Mouse (Mus musculus) large intestine, adult 2 months (tissue): ENCODE data around the gene Hmga2. TPM values are rescaled to one million over a fixed set of nuclear protein-coding genes. Genes with fewer than 3 reads are reported as not detected.

Experiments
- DNase-seq: peaks from one replicate; pipeline ENCODE4 v3.0.0-alpha.2; 2012; ENCODE audit warnings: low read depth, low spot score
- WGBS: fragments of 180-500 bp; shearing (Covaris S2); methylation state at CpG from one replicate; pipeline ENCODE4 v1.1.7; 2018; 5-methylcytosine and 5-hydroxymethylcytosine counted together
- polyA plus RNA-seq: library from polyadenylated mRNA; depleted of rRNA; stranded (reverse); fragments of >200 nt; gene quantifications from 2 replicates; pipeline ENCODE4 v1.2.3, GENCODE M21; 2012

Hmga2 gene
- polyA plus RNA-seq, 1 experiment = 1.1 TPM

DNA sequence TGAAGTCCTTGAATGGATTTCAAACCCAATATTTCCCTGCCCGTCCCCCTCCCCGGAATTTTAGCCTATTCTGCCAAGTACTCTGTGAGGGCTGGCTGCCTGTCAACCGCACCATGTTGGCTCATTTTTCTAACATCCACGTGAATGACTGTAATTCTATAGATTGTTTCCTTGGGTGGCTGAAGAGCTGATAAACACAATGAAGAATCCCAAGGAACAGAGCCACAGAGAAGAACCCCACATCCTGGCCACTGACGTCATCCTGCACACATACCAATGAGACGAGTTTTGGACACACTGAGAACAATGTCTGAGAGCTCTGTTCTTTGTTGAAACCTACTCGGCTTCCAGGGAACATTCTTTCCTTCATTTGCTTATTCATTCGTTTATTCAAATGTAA, 74.5 kb downstream of the Hmga2 start:
- WGBS = 61% methylated on average over 8 of the region's 8 CpGs
- no peak for DNase-seq

DNA sequence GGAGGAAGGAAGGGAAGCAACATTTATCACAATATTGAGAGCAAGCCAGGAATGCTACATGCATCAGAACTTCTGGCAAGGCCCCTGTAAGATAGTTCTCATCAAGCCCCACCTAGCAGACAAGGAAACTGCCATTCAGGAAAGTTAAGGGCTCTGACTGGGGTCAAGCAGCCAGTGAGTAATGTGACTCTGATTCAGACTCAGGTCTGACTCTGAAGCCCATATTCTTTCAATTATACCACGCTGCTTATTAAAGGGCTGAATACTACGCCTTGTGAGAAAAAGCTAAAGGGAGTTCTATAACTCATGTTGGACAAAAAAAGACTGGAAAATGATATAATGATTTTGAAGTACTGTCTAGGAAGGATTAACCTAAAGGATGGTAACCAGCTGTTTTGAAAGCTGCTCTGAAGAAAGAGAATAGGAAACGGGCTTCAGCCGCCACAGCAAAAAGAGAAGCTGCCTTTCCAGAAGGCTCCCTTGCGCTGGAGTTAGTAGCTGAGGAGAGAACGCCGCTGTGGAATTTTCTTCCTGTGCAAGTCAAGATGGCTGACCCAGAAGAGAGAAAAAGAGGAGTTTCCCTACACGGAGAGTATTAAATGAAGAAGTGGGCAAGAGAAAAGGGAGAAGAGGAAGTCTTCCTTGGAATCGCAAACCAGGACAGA, 76.3 kb downstream of the Hmga2 start:
- no peak for DNase-seq
- 49% methylated on average over 9 of the region's 9 CpGs for WGBS

DNA sequence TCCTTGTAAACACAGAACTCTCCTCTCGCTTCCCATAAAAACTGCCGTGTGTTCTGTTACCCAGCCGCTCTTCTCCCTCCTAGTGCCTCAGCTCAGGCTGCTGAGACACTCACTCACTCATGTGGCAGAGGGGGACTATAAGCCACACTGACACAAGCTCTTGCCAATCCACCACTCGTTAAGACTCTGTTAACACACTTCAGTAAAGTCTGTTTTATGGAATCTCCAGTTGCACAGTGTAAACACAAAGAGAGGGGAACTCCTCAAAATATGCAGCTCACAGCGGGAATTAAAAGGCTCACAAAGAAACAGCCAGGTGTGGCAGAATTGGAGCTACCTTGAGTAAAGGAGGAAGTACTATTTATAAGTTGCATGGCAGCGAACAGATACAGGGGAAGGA, 77.5 kb downstream of the Hmga2 start:
- WGBS = 15% methylated on average over 6 of the region's 6 CpGs
- no peak for DNase-seq

DNA sequence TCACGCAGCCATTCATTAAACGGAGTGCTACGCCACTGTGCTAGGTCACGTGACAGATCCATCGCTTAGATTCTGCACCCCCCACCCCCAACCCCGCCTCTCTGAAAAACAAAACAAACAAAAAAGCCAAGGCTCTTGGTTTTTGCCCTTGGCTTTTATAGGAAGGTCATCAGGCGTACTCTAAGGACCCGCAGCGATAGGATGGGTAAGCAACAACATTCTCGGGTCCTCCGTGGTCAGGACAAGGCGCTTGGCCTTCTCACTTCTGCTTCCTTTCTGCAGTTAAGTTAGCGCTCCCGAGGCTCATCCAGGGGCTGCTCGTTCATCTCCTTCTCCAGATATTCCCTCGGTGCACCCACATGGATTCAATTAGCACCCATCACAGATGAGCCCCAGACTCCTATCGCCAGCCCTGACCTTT, 79.0 kb downstream of the Hmga2 start:
- DNase-seq = no peak
- WGBS = 88% methylated on average over 17 of the region's 17 CpGs

DNA sequence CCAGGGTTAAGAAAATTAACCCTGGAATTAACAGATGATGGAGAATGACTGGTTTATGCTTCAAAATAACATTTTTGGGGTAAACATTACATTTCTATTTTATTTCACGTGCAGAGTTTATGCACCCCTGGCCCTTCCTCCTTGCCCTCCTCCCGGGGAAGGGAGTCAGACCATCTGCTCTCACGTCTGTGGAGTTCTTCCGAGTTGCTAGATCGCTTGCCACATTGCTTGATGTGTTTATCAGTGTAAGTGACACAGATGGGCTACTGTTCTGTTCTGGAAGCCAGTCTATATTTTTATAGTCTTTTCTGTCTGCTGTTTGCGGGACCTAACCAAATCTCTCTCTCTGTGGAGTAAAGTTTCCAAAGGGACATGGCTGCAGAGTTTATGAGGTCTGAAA, 80.7 kb downstream of the Hmga2 start:
- 72% methylated on average over 6 of the region's 6 CpGs for WGBS
- no peak for DNase-seq

DNA sequence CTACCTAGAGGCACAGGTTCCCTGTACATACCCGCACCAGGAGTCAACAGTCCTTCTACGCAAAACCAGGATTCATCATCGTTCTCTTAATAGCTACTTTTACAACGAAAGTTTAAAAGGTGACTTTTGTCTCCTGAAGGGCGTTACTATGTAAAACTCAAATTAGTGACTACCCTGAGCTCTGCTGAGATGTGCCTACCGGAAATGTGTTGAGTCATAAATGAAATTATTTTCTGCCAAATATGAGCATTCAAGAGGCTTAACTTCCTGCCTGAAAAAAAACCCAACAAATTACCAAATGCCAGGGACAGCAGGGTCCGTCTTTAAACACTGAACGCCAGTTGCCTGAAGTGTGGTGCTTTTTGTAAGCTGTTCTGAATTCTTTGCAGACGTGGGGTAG, 81.5 kb downstream of the Hmga2 start:
- DNase-seq = no peak
- WGBS = 56% methylated on average over 9 of the region's 9 CpGs

DNA sequence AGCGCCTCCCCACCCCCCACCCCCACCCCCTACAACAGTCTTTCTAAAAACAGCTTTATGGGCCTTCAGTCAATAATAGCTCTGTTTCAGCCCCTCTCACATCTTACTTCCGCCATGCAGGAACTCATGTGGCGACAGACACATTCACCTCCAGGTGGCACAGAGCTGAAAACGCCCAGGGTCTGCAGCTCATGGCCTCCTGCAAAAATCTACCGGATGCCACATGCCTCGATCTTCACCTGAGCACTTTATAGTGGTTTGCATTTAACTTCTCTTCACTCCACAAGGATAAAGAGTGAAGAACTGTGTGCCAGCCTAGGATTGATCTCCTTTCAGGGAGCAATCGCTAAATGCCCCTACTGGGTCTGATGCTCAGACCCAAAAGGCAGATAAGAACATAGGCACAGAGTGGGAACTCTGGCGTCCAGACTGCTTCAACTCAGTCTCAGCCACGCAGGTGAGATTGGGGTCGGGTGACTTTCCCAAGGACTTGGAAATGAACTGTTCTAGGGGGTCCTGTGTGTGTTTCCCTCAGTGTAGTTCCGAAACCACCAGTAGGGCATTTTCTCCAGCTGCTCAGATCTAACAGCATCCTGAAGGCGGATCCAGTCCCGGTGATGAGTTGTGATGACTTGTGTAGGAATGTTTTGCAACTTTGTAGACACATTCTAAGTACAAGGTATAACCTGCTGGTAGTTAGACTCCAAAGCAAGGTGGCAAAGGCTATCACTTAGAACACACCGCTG, 84.1 kb downstream of the Hmga2 start:
- WGBS = 35% methylated on average over 14 of the region's 14 CpGs
- no peak for DNase-seq

DNA sequence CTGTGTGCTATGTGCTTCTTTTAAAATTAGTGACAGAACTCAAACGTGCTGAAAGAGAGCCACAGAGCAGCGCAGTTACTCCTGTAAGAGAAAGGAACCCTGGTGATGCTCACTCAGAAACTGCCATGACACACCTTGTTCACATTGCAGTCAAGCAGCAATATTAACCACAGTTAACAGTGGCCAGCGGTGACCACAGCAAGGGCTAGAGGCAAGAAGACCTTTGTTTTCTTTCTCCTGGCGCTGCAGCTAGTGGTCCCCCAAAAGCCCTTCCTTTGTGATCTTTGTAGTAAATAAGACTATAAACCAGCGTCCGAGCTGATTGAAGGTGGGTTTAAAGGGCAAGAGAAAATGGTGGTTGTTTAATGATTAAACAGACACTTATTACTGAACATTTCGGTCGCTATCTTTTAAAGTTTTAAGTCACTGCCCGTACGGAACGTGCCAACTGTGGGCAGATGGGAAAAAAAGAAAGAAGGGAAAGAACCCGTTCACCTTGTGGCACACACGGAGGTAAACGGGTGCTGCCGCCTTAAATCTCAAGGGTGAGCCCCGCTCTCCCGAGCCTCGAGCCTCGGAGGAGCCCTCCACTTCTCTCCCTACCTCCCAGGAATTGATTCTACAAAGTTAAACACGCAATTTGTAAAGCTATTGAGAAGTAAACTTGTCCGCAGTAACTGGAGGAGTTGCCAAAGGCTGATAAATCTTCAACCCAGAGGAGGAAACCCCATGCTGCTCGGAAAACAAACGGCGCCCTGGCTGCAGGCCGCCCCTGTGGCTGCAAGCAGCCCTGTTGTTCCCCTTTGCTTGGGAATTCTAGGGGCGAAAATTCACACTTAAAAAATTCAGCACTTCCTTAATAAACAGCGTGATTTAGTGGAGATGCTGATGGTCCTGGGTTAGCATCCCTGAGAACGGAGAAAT, 85.1 kb downstream of the Hmga2 start:
- 26% methylated on average over 28 of the region's 28 CpGs for WGBS
- DNase-seq = no peak

DNA sequence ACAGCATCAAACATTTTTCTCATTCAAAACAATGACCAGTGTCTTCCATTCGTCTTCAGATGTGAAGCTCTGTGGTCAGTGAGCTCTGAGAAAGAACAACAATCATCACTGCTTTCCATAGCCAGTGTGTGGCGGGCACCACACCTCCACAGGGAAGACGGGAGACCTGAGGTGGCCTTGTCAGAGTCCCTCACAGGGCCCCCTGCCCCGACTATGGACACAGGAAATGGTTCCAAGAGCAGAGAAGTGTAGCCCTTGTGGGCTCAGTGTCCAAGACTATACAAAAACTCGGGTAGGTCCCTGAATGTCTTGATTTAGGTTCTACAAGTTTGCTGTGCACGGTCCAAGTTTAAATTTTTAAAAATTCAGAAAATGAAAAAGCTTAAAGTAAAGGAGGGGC, 86.6 kb downstream of the Hmga2 start:
- WGBS = 35% methylated on average over 6 of the region's 6 CpGs
- no peak for DNase-seq

DNA sequence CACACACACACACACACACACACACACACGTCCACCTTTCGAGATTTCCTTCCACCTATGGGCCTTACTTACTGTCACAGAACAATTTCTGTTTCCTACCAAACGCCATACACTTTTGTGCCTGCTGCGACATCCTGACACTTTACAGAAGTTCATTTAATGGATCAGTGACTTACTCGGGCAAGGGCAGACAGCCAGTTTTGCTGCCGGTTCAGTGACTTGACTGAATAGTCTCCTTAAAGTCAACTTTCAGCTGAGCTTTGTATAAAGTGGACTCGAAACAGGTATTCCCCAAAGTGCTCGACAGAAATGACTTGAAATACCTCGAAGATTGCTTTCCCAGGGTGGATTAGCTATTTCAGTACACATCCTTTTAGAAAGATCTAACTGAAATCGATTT, 87.3 kb downstream of the Hmga2 start:
- 24% methylated on average over 10 of the region's 10 CpGs for WGBS
- DNase-seq = no peak

DNA sequence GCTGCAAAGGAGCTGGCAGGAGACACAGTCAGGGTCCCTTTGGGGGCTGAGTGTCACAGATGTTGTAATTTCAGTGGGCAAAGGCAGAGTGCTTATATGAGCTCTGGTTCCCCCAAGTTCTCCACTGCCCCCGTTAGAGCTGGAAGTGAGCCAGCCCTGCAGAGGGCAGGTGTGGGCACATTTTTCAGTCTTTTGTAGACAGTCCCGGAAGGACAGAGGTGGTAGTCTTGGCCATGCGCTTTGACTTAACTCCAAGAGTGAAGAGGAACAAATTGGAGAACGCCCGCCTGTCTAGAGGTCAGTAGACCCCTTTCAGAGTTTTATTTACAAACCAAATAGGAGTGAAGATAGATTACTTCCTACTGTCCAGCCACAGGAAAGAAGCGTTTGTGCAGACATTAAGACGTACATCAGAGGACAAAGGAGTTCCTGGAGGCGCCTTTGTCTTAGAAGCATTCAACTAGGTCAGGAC, 87.8 kb downstream of the Hmga2 start:
- DNase-seq = no peak
- 22% methylated on average over 8 of the region's 8 CpGs for WGBS

DNA sequence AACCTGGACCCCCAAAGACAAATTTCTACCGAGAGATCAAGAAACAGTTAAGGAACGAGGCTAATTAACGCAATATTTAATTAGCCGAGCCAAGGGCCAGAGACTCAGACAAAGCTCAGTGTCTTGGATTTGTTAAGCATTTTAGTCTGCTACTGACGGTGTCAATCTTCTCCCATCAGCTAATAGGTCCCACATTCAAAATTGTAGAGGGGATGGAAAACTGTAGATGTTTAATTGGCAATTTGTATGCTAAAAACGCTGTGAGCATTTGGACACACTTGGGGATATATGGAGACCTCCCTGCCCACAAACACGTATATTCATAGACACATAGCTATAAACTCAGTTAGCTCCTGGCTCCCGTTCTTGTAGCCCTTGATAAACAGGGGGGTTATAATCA, 89.2 kb downstream of the Hmga2 start:
- DNase-seq = no peak

DNA sequence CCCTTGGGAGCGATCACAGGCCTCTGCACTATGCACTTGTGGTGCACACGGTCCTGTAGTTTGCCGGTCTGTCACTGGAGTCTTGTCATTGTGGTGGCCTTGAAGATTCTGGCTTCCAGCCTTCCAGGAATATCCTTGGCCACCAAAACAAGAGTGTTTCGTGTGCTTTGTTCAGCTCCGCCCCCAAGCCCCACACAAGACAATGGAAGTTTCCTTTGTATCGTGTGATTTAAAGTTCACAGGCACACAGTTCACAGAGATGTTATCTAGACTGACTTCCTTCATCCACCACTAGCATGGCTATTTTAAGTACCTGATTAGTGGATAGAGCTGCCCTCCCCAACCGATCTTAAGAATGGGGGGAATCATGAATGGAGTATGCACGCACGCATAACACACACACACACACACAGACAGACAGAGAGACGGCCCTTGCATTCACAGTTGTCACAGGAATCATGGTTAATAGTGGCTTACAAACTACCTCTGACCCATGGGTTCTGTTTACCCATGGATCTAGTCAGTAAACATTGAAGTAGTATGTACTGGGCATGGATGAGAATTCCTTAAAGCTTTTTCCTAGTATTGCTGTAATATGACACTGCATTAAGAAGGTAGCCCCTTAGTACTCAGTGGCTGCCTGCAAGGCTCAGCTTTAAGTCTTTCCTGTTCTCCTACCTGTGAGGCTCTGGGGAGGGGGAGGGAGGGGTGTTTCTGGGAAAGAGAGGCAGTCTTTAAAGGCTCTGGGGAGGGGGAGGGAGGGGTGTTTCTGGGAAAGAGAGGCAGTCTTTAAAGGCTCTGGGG, 91.3 kb downstream of the Hmga2 start:
- 48% methylated on average over 10 of the region's 10 CpGs for WGBS
- no peak for DNase-seq

More for the DNA sequence above, 89.2 kb downstream of the Hmga2 start:
- 50% methylated on average over 8 of the region's 8 CpGs for WGBS

DNA sequence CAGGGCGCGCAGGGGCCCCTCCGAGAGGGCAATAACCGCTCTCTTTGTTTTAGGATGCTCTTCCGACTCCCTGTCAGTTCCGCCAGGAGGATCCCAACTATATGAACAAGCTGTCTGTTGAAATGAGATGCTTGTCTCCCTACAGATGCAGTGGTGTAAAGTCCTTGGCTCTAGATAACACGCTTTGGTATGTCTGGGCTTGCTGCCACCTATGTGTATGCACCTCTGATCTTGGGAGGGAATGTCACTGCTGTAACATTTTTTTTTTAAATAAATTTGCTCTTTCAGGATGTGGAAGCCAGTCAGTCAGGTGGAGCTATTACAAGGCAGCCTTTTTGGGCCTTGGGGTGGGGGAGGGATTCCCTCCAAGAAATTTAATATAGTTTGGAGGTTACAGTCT, 92.2 kb downstream of the Hmga2 start:
- DNase-seq = no peak
- WGBS = 64% methylated on average over 7 of the region's 7 CpGs

DNA sequence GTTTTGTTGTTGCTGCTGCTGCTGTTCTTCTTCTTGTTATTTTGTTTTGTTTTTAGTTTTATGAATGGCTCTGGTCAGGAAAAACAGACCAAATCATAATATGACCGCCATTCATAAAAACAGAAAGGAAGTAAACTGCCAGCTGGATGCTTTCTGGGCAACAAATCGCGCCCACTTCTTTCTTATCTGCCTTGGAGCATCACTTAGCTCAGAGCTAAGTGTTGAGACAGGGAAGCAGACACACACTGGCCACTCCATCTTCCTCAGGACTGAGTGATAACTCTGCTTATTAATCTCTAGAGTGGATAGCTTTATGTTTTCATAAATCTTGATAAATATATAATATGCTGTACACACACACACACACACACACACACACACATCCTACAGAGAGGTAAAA, 98.5 kb downstream of the Hmga2 start:
- DNase-seq = no peak
- 32% methylated on average over 3 of the region's 3 CpGs for WGBS

DNA sequence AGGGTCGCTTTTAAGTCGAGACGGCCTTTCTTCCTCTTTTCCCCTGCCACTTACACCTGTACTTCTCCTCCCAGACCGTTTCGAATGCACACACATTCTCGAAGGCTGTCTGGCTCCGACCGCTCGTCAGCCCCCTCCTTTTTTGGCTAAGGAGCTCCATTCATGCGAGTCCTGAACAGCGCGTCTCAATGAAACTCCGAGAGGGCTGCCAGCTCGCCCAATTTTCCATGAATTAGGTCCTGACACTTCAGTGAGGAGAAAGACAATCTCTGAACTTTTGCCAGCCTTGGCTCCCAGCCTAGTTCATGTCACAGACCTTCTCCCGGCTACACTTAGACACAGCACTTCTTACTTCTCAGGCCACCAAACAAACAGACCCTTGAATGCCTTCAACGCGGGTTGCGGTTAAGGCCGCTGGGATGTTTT, 98.9 kb downstream of the Hmga2 start:
- WGBS = 15% methylated on average over 19 of the region's 19 CpGs
- DNase-seq = no peak

DNA sequence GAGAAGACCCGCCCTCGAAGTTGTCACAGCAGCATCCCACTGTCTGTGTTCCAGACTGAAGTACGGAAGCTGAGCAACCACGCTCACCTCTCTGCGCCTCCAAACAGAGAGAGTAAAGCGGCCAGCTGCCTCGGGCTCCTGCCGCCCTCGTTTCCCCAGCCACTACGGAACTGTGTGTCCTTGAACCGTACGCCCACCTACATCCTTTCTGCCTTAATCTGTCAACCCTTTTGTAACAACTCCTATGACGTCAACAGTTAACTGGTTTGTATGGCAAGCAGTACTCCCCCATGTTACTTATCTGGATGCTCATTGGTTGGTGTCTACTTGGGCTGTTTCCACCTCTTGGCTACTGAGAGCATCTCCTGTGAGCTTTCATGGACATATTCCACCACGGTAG, 100.8 kb downstream of the Hmga2 start:
- no peak for DNase-seq
- WGBS = 85% methylated on average over 14 of the region's 14 CpGs

DNA sequence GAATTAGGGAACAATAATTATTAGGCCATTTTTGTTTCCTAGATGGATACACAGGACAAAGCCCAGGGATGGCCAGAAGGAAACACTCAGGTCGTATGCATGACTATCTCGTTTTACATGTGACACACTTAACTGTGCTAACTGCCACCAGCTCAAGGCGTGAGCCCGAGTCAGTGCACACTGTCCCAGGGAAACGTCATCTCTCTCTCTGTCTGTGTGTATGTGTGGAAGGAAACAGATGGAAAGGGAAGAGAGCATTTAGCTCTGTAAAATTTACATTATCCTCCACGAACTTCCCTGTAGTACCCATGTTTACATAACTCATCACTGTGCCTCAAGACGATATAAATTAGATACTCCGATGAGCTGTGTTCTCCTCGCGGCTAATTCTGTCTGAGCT, 105.1 kb downstream of the Hmga2 start:
- WGBS = 54% methylated on average over 10 of the region's 10 CpGs
- DNase-seq = no peak

DNA sequence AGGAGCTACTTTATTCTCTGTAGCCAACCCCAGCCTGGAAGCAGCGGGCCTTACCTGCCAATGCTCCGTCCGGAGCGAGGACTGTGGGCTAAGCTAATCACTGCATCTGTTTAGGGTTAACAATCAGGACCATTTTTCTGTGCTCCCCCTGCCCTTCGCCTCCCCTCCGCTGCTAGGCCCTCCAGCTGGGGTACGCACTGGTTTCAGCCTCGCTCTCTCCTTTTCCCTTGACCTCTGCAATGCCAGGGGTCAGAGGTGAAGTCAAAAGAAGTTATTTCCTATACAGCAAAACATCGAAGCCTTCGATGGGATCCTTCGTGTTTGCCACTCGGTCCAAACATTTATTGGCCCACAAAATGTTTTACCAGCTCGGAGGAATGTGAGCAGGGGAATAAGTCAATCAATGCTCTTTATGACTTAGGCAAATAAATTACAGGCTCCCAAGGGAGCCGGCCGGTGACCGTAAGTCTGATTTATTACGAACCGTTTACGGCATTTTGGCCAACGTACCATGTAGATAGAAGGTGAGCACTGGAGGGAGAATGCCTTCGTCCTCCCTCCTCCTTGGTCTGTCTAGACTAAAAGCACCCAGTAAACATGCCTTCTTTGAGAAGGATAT, 107.0 kb downstream of the Hmga2 start:
- WGBS = 40% methylated on average over 21 of the region's 21 CpGs
- no peak for DNase-seq
